In the genomic region with DNA sequence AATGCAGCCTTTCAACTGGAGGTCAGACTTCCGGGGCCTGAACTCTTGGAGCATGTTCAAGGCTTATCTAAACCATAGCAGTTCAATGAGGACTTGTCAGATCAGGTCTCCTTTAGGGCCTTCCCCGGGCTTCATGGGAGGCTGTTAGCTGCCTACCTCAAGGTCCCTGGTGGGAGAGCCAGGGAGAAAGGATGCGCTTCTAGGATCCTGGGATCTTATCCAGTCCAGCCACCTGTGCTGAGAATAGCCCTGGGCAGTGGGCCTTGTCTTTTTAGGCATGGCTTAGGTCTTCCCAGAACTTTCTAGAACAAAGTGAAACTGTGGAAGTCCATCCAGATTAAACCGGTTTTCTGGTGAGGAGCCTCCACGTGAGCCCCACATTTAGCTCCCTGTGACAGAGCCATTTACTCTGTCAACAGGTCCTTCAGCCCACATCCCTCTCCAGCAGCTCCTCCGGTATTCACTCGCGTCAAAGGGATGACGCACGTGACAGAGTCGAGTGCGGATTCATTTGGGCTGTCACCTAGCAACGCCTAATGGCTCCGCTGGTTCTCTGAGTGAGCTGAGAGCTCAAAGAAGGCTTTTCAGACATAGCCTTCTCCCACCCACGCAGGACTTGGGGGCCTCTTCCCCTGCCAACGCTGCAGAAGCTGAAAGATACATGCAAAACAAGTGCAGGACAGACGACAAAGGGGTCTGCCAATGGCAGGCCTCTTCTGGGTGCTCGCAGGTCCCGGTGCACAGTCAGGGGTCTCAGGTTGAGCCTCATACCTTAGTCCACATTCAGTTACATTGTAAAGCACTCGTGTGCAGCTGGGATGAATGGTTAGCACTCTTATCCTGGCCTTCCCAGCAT, we compare ENCODE assay signal across 9 mouse cellular contexts. TPM values are rescaled to one million over a fixed set of nuclear protein-coding genes. Genes with fewer than 3 reads are reported as not detected.
A peak's percentile ranks its signal among the peaks of the same experiment; 100 is the strongest.
DNase-seq lines count a peak whose midpoint lies in the region; ATAC-seq lines count a peak whose summit lies in the region.
"Had no signal": no experiment of that assay in that cellular context is flagged by ENCODE, and none has a peak within 500 bp of the region (broad histone marks: within the 10 kb centered on the region; RNA-seq: fewer than 3 reads in every experiment).

No protein-coding gene starts in this region.

- whole genome bisulfite sequencing in kidney, embryonic 14.5 days, result 66% methylated on average over 20 of the region's 20 CpGs

- H3K9me3 ChIP-seq in kidney, embryonic 14.5 days (ENCODE audit: control insufficient read depth, low read length), result no peaks in the 10 kb centered on the region

- no peak for DNase-seq in kidney, postnatal 14 days
- DNase-seq in heart, adult 8-10 months (ENCODE audit: low spot score), result peak; percentile 45
- DNase-seq in layer of hippocampus, adult 9-11 months, result peak; percentile 87
- DNase-seq in lung, postnatal 10 days, result peak; percentile 66
- peak; percentile 77 for DNase-seq in right cerebral cortex, postnatal 25 days
- DNase-seq in cerebellum, adult 11-12 months, result no peak
- no peak for DNase-seq in urinary bladder, postnatal 36 days (ENCODE audit: low spot score in 2 of 2)

- no peak for ATAC-seq in kidney, embryonic 14.5 days (ENCODE audit: low FRiP score, low TSS enrichment)

- no peak overlapping the region for H3K9ac ChIP-seq in kidney, embryonic 14.5 days (ENCODE audit: low read depth, low read length)

- H3K4me3 ChIP-seq in kidney, embryonic 14.5 days (ENCODE audit: low read length), result no peak overlapping the region

- no peak overlapping the region for H3K4me2 ChIP-seq in kidney, embryonic 14.5 days (replicated peaks; ENCODE audit: low read depth, low read length)

- peaks cover 16% of the 10 kb centered on the region for H3K4me1 ChIP-seq in kidney, embryonic 14.5 days (ENCODE audit: control insufficient read depth, insufficient read depth, low read length)

- H3K27me3 ChIP-seq in kidney, embryonic 14.5 days (ENCODE audit: control insufficient read depth, insufficient read depth, low read length), result no peaks in the 10 kb centered on the region
- H3K27me3 ChIP-seq: CH12.LX had no signal

- no peaks in the 10 kb centered on the region for H3K36me3 ChIP-seq in kidney, embryonic 14.5 days (ENCODE audit: control insufficient read depth, insufficient read depth, low read length)

- peak overlapping the region; percentile 3; the same call in 1 of the 2 replicates for H3K27ac ChIP-seq in kidney, embryonic 14.5 days (ENCODE audit: low read depth, low read length)

RNA-seq across cellular contexts. Expression of a gene that starts 4.5 kb away (rescaled TPM):
- 0.09 and 0.12 TPM in 2 replicates for polyA plus RNA-seq in kidney, embryonic 14.5 days (2014; fragmentation: Nextera tagmentation; extraction: Ambion mirVana)
- total RNA-seq in heart, adult 8-10 months (2022), result not detected
- total RNA-seq: CH12.LX had no signal

RNA-seq across cellular contexts. Expression of a gene that starts 31.3 kb away (rescaled TPM):
- 22.7 and 29.8 TPM in 2 replicates for polyA plus RNA-seq in kidney, embryonic 14.5 days (2014; fragmentation: Nextera tagmentation; extraction: Ambion mirVana)
- under 1 TPM in 1 of 4 experiments, not detected in 3; 0.31 TPM for total RNA-seq in heart, adult 8-10 months (2022)
- total RNA-seq: CH12.LX had no signal

RNA-seq across cellular contexts. Expression of a gene that starts 38.1 kb away (rescaled TPM):
- polyA plus RNA-seq in kidney, embryonic 14.5 days (2014; fragmentation: Nextera tagmentation; extraction: Ambion mirVana), result 0.57 and 1.0 TPM in 2 replicates
- total RNA-seq in heart, adult 8-10 months (2022), result not detected
- total RNA-seq: CH12.LX had no signal

Comparison
In these comparisons a context has a peak if more than half of its experiments do, and no peak if none do; other contexts are left out.
1. DNase-seq: peak in heart, adult 8-10 months (single experiment), layer of hippocampus, adult 9-11 months (single experiment), lung, postnatal 10 days (single experiment) and right cerebral cortex, postnatal 25 days (single experiment); none in kidney, postnatal 14 days (single experiment), cerebellum, adult 11-12 months (single experiment) and urinary bladder, postnatal 36 days (0 of 2).